Mouse (Mus musculus): ENCODE measurements at regions not wholly inside any gene's neighbourhood (a gene's known extent, or its start where the extent isn't known, plus 50 kb on each side); places are given as distances from the start of the nearest gene placed in this dataset.

DNA sequence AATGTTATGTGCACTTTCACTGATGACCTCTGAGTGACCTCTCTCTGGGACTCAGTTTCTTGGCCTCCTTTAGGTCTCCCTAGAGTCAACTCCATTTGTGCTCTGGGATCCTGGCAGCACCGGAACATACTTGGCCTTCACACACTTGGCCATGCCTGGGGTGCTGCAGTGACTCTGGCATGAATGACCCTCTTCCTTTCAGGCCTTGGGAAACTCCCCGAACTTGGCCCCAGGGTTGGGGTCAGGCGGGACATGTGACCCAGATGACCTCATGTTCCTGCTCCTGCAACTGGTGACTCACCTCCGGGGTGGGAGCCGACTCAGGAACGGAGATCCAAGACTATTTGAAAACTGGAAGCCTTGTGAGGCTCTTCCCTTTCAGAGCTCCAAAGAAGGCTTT, 159.2 kb downstream of the Cyp26b1 start:
- no peak for DNase-seq

DNA sequence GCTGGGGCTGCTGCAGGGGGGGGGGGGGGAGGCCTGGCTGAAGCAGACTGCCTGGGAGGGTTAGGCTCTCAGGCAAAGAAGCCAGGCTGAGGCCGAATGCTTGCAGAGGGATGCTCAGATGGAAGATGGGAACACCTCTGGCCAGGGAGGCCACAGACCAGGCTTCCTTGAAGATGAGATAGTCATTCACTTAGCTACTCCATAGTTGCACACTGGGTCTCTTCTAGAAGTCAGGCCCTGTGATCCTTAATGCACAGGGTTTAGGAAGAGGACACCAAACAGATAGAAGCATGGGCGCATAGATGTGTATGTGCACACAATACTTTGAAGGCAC, 162.1 kb downstream of the Cyp26b1 start:
- no peak for DNase-seq

- DNase-seq: no peak
Measured at GRCm38 (mm10) chr6:84430925-84431621, 162.6 kb downstream of the Cyp26b1 start.

DNA sequence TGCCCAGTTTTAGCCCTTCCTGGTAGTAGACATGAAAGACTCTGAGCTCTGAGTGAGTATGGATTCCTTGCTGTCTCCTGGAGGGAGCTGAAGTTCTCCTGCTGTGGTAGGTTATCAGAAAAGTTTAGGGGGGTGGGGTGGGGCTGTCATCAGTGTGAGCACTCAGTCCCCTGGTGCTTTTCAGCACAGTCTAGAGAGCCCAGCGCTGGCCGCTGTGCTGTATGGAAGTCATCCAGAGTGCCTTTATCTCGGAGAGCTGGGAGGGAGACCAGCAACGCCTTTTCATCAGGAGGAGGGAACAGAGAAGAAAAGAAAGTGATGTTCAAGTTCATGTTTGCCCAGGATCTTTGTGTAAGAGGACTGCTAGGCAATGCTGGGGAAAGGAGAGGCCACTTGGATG, 163.6 kb downstream of the Cyp26b1 start:
- no peak for DNase-seq

DNA sequence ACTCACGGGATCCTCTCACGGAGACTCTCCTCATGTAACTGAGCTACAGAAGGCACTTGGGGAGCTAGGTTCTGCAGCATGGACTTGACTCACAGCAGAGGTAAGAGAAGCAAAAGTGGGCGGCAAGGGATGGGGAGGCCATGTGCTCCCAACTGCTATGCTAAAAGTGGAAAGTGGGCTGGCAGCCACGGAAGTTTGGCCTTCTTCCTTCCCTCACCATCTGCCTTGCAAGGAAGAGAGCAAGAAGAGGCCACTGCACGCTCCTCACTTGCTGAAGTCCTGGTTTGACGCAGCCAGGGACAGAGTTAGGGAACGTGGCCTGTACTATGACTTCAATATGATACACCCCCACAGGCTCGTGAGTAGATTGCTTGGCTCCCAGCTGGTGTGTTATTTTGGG, 164.5 kb downstream of the Cyp26b1 start:
- peak; percentile 11 to 16 for DNase-seq

DNA sequence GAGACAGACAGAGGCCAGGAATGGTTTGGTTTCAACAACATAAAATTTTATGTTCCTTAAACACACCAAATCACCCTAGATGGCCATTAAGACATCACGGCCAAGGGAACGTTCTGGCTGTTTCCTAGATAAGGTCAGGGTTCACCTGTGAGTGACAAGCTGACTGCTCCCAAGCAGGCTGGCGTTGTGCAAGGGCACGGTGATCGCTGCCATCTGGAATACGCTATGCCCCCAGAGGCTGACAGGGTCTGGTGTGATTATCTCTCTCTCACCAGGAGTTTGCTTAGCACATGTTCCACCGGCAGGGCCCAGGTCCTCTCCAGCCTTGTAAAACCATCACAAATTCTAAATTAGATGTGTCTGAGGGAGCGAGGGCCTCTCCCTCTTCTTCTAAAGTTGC, 167.0 kb downstream of the Cyp26b1 start:
- no peak for DNase-seq

DNA sequence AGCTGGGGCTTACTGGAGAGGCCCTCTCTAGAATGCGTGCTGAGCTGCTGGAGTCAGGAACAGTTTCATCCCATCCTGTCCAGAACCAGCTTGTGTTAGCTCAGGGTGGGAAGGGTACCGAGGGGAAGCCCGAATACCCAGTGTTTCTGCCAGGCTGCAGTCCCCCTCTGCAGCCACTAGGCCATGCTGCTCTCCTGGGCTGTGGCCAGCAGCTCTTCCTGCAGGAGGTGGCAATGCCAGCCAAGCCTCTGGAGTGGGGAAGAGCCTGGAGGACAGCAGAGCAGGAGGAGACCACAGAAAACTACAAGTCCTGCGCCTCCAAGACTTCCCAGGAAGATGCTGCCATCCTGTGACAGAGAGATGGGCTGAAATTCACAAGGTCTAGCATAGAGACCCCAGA, 167.9 kb downstream of the Cyp26b1 start:
- peak; percentile 47 to 61 for DNase-seq

DNA sequence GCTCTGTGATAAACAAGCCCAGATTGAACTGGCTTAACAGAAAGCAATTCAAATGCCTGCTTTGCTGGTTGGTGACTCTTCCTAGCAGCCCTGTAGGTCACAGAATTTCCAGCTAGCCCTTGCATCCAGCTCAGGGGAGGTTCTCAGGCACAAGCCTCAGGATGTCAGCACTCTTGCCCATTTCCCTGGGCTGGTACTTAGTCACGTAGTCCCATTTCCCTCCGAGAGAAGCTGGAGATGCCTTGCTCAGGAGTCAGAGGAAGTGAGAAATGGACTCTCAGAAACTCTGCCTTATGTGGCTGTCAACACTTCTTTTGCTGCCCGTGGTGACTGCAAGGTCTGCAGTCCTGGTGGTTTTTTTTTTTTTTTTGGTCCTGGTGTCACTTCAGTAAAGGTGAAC, 170.8 kb downstream of the Cyp26b1 start:
- no peak for DNase-seq

- DNase-seq: no peak
Measured at GRCm38 (mm10) chr6:84419691-84420090, 174.0 kb downstream of the Cyp26b1 start.

GRCm38 (mm10) chr6:84419281-84419680, 174.4 kb downstream of the Cyp26b1 start:
- DNase-seq: no peak

GRCm38 (mm10) chr6:84416992-84417636, 176.6 kb downstream of the Cyp26b1 start:
- no peak for DNase-seq

GRCm38 (mm10) chr6:84414400-84414799, 179.3 kb downstream of the Cyp26b1 start:
- DNase-seq: no peak

GRCm38 (mm10) chr6:84409863-84410513, 183.7 kb downstream of the Cyp26b1 start:
- DNase-seq: no peak

GRCm38 (mm10) chr6:84408513-84408912, 185.2 kb downstream of the Cyp26b1 start:
- DNase-seq: no peak

- DNase-seq: peak; percentile 41 to 49
Measured at GRCm38 (mm10) chr6:84407773-84408172, 185.9 kb downstream of the Cyp26b1 start.

DNA sequence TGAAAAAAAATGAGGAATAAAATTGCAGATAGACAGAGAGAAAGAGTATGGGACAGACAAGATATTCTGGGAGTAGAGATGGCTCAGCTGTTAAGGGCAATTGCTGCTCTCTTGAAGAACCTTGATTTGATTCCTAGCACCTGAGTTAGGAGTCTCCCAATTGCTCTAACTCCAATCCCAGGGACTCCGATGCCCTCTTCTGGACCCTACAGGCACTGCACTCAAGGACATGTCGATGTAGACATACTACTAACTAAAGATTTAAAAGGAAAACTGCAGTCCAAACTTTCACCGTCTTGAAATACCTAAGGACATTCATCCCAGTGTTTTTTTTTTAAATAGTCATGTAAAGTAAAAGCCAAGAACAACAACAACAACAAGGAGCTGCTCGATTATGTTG, 189.0 kb downstream of the Cyp26b1 start:
- DNase-seq: no peak

DNA sequence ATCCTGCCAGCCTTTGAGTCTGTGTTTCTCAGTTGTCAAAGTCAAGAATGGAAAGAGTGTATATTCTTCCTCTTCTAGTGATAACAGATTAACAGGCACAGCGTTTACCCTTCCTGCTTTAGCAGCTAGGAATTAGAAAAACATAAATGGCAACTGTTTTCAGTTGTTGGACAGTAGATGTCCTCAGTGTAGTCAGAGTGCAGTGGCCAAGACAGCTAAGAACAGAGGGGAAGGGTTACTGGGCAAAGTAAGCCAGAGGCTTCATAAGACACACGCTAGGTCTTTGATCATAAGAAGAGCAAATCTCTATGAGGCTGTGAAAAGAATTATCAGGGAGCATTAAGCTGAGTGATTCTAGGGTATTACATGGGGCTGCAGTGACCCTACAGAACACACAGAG, 191.3 kb downstream of the Cyp26b1 start:
- DNase-seq: no peak

DNA sequence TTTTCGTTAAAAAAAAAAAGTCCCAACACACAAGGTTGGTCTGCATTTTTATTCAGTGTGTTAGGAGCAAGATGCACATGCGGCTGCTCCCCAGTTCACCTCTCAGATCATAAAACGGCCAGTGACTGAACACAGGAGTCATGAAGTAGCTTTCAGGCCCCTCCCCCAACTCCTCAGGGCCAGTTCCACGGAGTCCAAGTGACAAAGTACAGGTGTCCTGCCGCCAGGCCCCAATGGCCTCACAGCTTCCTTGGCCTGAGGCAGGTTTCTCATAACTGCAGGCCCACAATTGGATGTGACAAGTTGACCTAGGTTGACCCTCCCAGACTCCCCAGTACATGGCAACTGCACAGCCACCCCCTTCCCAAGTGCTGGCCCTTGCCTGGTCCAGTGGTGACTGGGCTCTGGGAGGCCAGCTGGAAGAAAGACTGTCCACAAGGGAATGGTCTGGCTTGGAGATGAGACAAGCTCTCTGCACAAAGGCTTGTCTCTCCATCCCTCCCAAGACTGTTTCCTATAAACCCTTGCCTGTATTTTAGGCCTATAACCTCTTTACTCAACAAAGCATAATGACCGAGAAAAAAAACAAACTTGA, 199.1 kb downstream of the Cyp26b1 start:
- no peak for DNase-seq

GRCm38 (mm10) chr6:84393519-84394231, 200.0 kb downstream of the Cyp26b1 start:
- DNase-seq: no peak

DNA sequence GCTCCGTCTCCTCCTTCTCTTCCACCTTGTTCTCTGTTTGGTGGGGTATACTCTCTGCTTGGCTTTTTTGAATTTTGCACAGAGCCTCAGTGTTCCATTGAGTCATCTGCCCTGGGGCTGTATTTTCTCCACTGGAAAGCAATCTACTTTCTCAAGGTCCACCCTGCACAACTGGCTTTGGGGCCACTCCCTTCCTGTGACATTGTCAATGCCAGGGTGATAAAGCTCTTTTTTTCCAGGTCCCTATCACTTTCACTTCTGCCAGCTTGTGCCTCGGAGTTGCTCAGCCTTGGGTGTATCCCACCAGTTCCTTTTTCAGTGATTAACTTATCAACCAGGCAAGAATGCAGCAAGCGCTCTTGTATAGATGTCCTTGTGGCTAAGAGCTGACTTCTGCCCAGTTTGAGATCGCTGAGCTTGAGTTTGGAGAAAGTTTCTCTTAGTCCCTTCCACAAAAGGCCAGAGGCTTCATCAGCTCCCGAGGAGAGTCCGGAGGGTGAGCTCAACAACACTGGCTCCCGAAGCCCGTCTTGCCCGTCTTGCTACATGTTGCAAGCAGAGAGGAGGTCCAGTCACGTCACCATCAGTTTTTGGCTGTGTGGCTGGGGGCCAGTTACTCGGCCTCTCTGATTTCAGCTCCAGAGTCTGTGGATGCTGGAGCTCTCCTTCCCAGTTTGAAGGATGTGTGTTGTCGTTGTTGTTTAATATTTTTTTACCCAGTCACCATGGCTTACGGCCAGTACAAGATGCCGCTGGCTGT, 200.8 kb downstream of the Cyp26b1 start:
- no peak for DNase-seq

GRCm38 (mm10) chr6:84391016-84391415, 202.7 kb downstream of the Cyp26b1 start:
- no peak for DNase-seq

DNA sequence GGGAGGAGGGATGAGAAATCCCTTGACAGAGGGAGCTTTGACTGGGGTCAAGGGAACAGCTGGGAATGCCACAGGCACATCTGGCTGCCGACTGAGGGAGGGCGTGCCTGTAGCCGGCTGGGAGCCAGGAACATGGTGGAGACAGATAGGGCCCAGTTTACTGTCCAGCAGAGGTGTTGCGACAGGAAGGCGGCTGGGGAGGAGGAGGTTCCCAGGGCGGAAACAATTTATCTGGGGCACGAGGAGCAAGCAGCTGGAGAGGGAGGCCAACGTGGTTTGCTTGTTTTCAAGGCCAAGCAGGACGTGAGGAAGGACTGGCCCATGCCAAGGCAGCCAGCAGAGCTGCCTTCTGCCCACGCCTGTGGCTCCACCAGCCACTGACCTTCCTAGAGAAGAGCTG, 208.0 kb downstream of the Cyp26b1 start:
- peak; percentile 30 to 44 for DNase-seq
